Mouse (Mus musculus): ENCODE measurements around the gene Pik3cd. TPM values are rescaled to one million over a fixed set of nuclear protein-coding genes. Genes with fewer than 3 reads are reported as not detected.

Gene Pik3cd
- polyA plus RNA-seq, 1 experiment from 2014 or later, result 3.1 TPM

GRCm38 (mm10) chr4:149641400-149641799, 61.0 kb downstream of the Pik3cd start:
- Histone ChIP-seq H3K27ac (no peak overlapping the region), H3K36me3 (peaks cover 20% of the 10 kb centered on the region), H3K4me1 (replicated peaks) (no peaks in the 10 kb centered on the region), H3K9me3 (replicated peaks) (no peaks in the 10 kb centered on the region), H3K4me2 (no peak overlapping the region), H3K4me3 (no peak overlapping the region), H3K9ac (no peak overlapping the region), H3K27me3 (no peaks in the 10 kb centered on the region)
- no peak for ATAC-seq (replicated peaks; ENCODE audit: insufficient number of reproducible peaks, insufficient read depth, low FRiP score, low read depth)
- WGBS, result 65% methylated on average over 8 of the region's 8 CpGs

GRCm38 (mm10) chr4:149640831-149641230, 61.5 kb downstream of the Pik3cd start:
- no peaks in the 10 kb centered on the region for H3K9me3 ChIP-seq (replicated peaks)
- H3K27me3 ChIP-seq, result no peaks in the 10 kb centered on the region
- no peak overlapping the region for H3K27ac ChIP-seq
- no peak overlapping the region for H3K9ac ChIP-seq
- WGBS, result 78% methylated on average over 9 of the region's 9 CpGs
- ATAC-seq (replicated peaks; ENCODE audit: insufficient number of reproducible peaks, insufficient read depth, low FRiP score, low read depth), result no peak
- no peak overlapping the region for H3K4me2 ChIP-seq
- H3K4me3 ChIP-seq, result no peak overlapping the region
- no peaks in the 10 kb centered on the region for H3K4me1 ChIP-seq (replicated peaks)
- peaks cover 15% of the 10 kb centered on the region for H3K36me3 ChIP-seq

GRCm38 (mm10) chr4:149637942-149638341, 64.4 kb downstream of the Pik3cd start:
- Histone ChIP-seq H3K27ac (no peak overlapping the region), H3K27me3 (no peaks in the 10 kb centered on the region), H3K36me3 (peaks cover 13% of the 10 kb centered on the region; the same call in 1 of the 2 replicates), H3K9ac (no peak overlapping the region), H3K4me1 (replicated peaks) (no peaks in the 10 kb centered on the region), H3K4me3 (no peak overlapping the region), H3K4me2 (no peak overlapping the region), H3K9me3 (replicated peaks) (no peaks in the 10 kb centered on the region)
- WGBS, result 80% methylated on average over 7 of the region's 7 CpGs
- no peak for ATAC-seq (replicated peaks; ENCODE audit: insufficient number of reproducible peaks, insufficient read depth, low FRiP score, low read depth)

- Histone ChIP-seq H3K4me1 (replicated peaks) (no peaks in the 10 kb centered on the region), H3K27ac (no peak overlapping the region), H3K9ac (no peak overlapping the region), H3K27me3 (no peaks in the 10 kb centered on the region), H3K36me3 (peaks cover 20% of the 10 kb centered on the region), H3K4me3 (no peak overlapping the region), H3K4me2 (no peak overlapping the region), H3K9me3 (replicated peaks) (no peaks in the 10 kb centered on the region)
- ATAC-seq (replicated peaks; ENCODE audit: insufficient number of reproducible peaks, insufficient read depth, low FRiP score, low read depth), result no peak
- WGBS, result 83% methylated on average over 8 of the region's 8 CpGs
These were observed 66.4 kb downstream of the Pik3cd start for GRCm38 (mm10) chr4:149635915-149636415.

- Histone ChIP-seq H3K27ac (no peak overlapping the region), H3K36me3 (peaks cover 20% of the 10 kb centered on the region), H3K27me3 (no peaks in the 10 kb centered on the region), H3K4me1 (replicated peaks) (no peaks in the 10 kb centered on the region), H3K9ac (no peak overlapping the region), H3K4me2 (no peak overlapping the region), H3K4me3 (no peak overlapping the region), H3K9me3 (replicated peaks) (no peaks in the 10 kb centered on the region)
- no peak for ATAC-seq (replicated peaks; ENCODE audit: insufficient number of reproducible peaks, insufficient read depth, low FRiP score, low read depth)
- WGBS, result 83% methylated on average over 11 of the region's 11 CpGs
These were observed 67.4 kb downstream of the Pik3cd start for GRCm38 (mm10) chr4:149634966-149635365.

- Histone ChIP-seq H3K36me3 (peaks cover 20% of the 10 kb centered on the region), H3K9me3 (replicated peaks) (no peaks in the 10 kb centered on the region), H3K27ac (no peak overlapping the region), H3K27me3 (no peaks in the 10 kb centered on the region), H3K4me1 (replicated peaks) (no peaks in the 10 kb centered on the region), H3K9ac (no peak overlapping the region), H3K4me2 (no peak overlapping the region), H3K4me3 (no peak overlapping the region)
- ATAC-seq (replicated peaks; ENCODE audit: insufficient number of reproducible peaks, insufficient read depth, low FRiP score, low read depth), result no peak
- WGBS, result 80% methylated on average over 1 of the region's 1 CpGs
These were observed 68.2 kb downstream of the Pik3cd start for GRCm38 (mm10) chr4:149634157-149634556.

- Histone ChIP-seq H3K4me3 (no peak overlapping the region), H3K27ac (no peak overlapping the region), H3K9ac (no peak overlapping the region), H3K27me3 (no peaks in the 10 kb centered on the region), H3K36me3 (peaks cover 18% of the 10 kb centered on the region), H3K4me1 (replicated peaks) (peaks cover 5% of the 10 kb centered on the region), H3K4me2 (no peak overlapping the region), H3K9me3 (replicated peaks) (no peaks in the 10 kb centered on the region)
- 84% methylated on average over 9 of the region's 9 CpGs for WGBS
- ATAC-seq (replicated peaks; ENCODE audit: insufficient number of reproducible peaks, insufficient read depth, low FRiP score, low read depth), result no peak
These were observed 69.6 kb downstream of the Pik3cd start for GRCm38 (mm10) chr4:149632670-149633307.

GRCm38 (mm10) chr4:149628810-149629209, 73.6 kb downstream of the Pik3cd start:
- Histone ChIP-seq H3K36me3 (peaks cover 7% of the 10 kb centered on the region), H3K4me2 (no peak overlapping the region), H3K9me3 (replicated peaks) (no peaks in the 10 kb centered on the region), H3K4me3 (no peak overlapping the region), H3K9ac (no peak overlapping the region), H3K27me3 (no peaks in the 10 kb centered on the region), H3K27ac (peak overlapping the region; percentile 36), H3K4me1 (replicated peaks) (peaks cover 5% of the 10 kb centered on the region)
- WGBS, result 61% methylated on average over 9 of the region's 9 CpGs
- 0 out of 2 replicates have a peak, but pooled peaks have one; percentile 49 for ATAC-seq (replicated peaks; ENCODE audit: insufficient number of reproducible peaks, insufficient read depth, low FRiP score, low read depth)

- no peaks in the 10 kb centered on the region for H3K27me3 ChIP-seq
- H3K4me3 ChIP-seq, result no peak overlapping the region
- no peak overlapping the region for H3K9ac ChIP-seq
- peak overlapping the region; percentile 36 for H3K27ac ChIP-seq
- 67% methylated on average over 10 of the region's 10 CpGs for WGBS
- no peaks in the 10 kb centered on the region for H3K9me3 ChIP-seq (replicated peaks)
- no peak overlapping the region; the same call in 1 of the 2 replicates for H3K4me2 ChIP-seq
- H3K4me1 ChIP-seq (replicated peaks), result peaks cover 5% of the 10 kb centered on the region
- no peak for ATAC-seq (replicated peaks; ENCODE audit: insufficient number of reproducible peaks, insufficient read depth, low FRiP score, low read depth)
- peaks cover 7% of the 10 kb centered on the region for H3K36me3 ChIP-seq
These were observed 74.0 kb downstream of the Pik3cd start for GRCm38 (mm10) chr4:149628372-149628771.

- Histone ChIP-seq H3K36me3 (peaks cover under 1% of the 10 kb centered on the region; the same call in 1 of the 2 replicates), H3K4me1 (replicated peaks) (peaks cover 5% of the 10 kb centered on the region), H3K9me3 (replicated peaks) (no peaks in the 10 kb centered on the region), H3K4me3 (no peak overlapping the region), H3K4me2 (no peak overlapping the region), H3K27ac (no peak overlapping the region), H3K27me3 (no peaks in the 10 kb centered on the region), H3K9ac (no peak overlapping the region)
- WGBS, result 90% methylated on average over 17 of the region's 17 CpGs
- ATAC-seq (replicated peaks; ENCODE audit: insufficient number of reproducible peaks, insufficient read depth, low FRiP score, low read depth), result no peak
These were observed 75.6 kb downstream of the Pik3cd start for GRCm38 (mm10) chr4:149626809-149627208.

GRCm38 (mm10) chr4:149623711-149624110, 78.7 kb downstream of the Pik3cd start:
- Histone ChIP-seq H3K9ac (no peak overlapping the region), H3K4me2 (no peak overlapping the region), H3K27me3 (no peaks in the 10 kb centered on the region), H3K4me3 (no peak overlapping the region), H3K4me1 (replicated peaks) (peaks cover 5% of the 10 kb centered on the region), H3K27ac (no peak overlapping the region), H3K9me3 (replicated peaks) (no peaks in the 10 kb centered on the region), H3K36me3 (no peaks in the 10 kb centered on the region)
- no peak for ATAC-seq (replicated peaks; ENCODE audit: insufficient number of reproducible peaks, insufficient read depth, low FRiP score, low read depth)
- 81% methylated on average over 5 of the region's 5 CpGs for WGBS

- H3K4me1 ChIP-seq (replicated peaks), result no peaks in the 10 kb centered on the region
- 70% methylated on average over 4 of the region's 4 CpGs for WGBS
- 0 out of 2 replicates have a peak, but pooled peaks cover 2% of the 10 kb centered on the region for H3K36me3 ChIP-seq
- H3K27ac ChIP-seq, result no peak overlapping the region
- no peak for ATAC-seq (replicated peaks; ENCODE audit: insufficient number of reproducible peaks, insufficient read depth, low FRiP score, low read depth)
- H3K4me2 ChIP-seq, result no peak overlapping the region
- H3K27me3 ChIP-seq, result no peaks in the 10 kb centered on the region
- no peak overlapping the region for H3K9ac ChIP-seq
- H3K9me3 ChIP-seq (replicated peaks), result no peaks in the 10 kb centered on the region
- H3K4me3 ChIP-seq, result no peak overlapping the region
These were observed 81.1 kb downstream of the Pik3cd start for GRCm38 (mm10) chr4:149621286-149621685.

Measured in heart, embryonic 15.5 days (tissue).